In the genomic region with DNA sequence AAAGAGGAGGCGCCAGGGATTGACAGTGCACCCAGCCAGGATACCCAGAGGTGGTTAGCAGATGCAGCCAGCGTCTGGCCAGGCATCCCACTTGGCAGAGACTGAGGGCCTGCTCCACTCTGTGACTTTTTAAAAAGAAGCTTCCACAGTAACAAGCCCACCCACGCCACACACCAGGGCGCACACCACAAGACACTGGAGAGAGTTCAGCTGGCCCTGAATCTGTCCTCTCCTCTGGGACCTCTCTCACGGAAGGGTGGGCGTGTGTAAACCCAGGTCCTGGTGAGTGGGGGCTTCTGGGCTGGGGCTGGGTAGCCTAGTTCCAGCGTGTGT, we compare ENCODE assay signal across 8 mouse cellular contexts. TPM values are rescaled to one million over a fixed set of nuclear protein-coding genes. Genes with fewer than 3 reads are reported as not detected.
A peak's percentile ranks its signal among the peaks of the same experiment; 100 is the strongest.
DNase-seq lines count a peak whose midpoint lies in the region; ATAC-seq and TF ChIP-seq lines count a peak whose summit lies in the region.

No protein-coding gene starts in this region.

- DNase-seq in heart, postnatal 0 days (ENCODE audit: low spot score): no peak
- no peak for DNase-seq in heart, adult 9 months (ENCODE audit: low spot score in 2 of 2)
- DNase-seq in adrenal gland, postnatal 14 days: no peak
- DNase-seq in gastrocnemius, adult 8-10 months (ENCODE audit: low spot score in 2 of 2): no peak
- no peak for DNase-seq in cerebellum, adult 9-11 months

- H3K9me3 ChIP-seq in heart, postnatal 0 days (replicated peaks; ENCODE audit: control insufficient read depth, low read length): no peaks in the 10 kb centered on the region
- no peaks in the 10 kb centered on the region for H3K9me3 ChIP-seq in hindbrain, embryonic 15.5 days
- no peaks in the 10 kb centered on the region for H3K9me3 ChIP-seq in midbrain, embryonic 12.5 days

- ATAC-seq in heart, postnatal 0 days (ENCODE audit: insufficient read depth, low read depth): peak; percentile 9
- peak; percentile 19; the same call in 1 of the 2 replicates for ATAC-seq in hindbrain, embryonic 15.5 days (ENCODE audit: low FRiP score, low read depth)
- ATAC-seq in midbrain, embryonic 12.5 days (ENCODE audit: low FRiP score, low read depth): no peak; the same call in 1 of the 2 replicates

- WGBS in heart, postnatal 0 days: 56% methylated on average over 7 of the region's 7 CpGs
- 55% methylated on average over 7 of the region's 7 CpGs for WGBS in hindbrain, embryonic 15.5 days
- 41% methylated on average over 7 of the region's 7 CpGs for WGBS in midbrain, embryonic 12.5 days

- H3K27ac ChIP-seq in heart, postnatal 0 days (ENCODE audit: low read depth): peak overlapping the region; percentile 64
- H3K27ac ChIP-seq in brown adipose tissue, adult 24 weeks (replicated peaks; ENCODE audit: low read depth, low read length): peak overlapping the region; percentile 91
- H3K27ac ChIP-seq in hindbrain, embryonic 15.5 days (replicated peaks): no peak overlapping the region
- no peak overlapping the region for H3K27ac ChIP-seq in midbrain, embryonic 12.5 days (replicated peaks)

- peak overlapping the region; percentile 84 for H3K4me2 ChIP-seq in heart, postnatal 0 days (ENCODE audit: low read depth, low read length)
- H3K4me2 ChIP-seq in hindbrain, embryonic 15.5 days: peak overlapping the region; percentile 60
- peak overlapping the region; percentile 69 for H3K4me2 ChIP-seq in midbrain, embryonic 12.5 days (replicated peaks)

- H3K9ac ChIP-seq in heart, postnatal 0 days (replicated peaks; ENCODE audit: low read depth, low read length): peak overlapping the region; percentile 85
- H3K9ac ChIP-seq in hindbrain, embryonic 15.5 days: peak overlapping the region; percentile 37
- peak overlapping the region; percentile 71 for H3K9ac ChIP-seq in midbrain, embryonic 12.5 days (replicated peaks)

- peaks cover 21% of the 10 kb centered on the region for H3K4me1 ChIP-seq in heart, postnatal 0 days (ENCODE audit: control insufficient read depth, insufficient read depth)
- peaks cover 12% of the 10 kb centered on the region for H3K4me1 ChIP-seq in brown adipose tissue, adult 24 weeks (ENCODE audit: control insufficient read depth, insufficient read depth, insufficient read length, low read length)
- H3K4me1 ChIP-seq in hindbrain, embryonic 15.5 days (replicated peaks): peaks cover 19% of the 10 kb centered on the region
- H3K4me1 ChIP-seq in midbrain, embryonic 12.5 days: peaks cover 18% of the 10 kb centered on the region

- no peak for TF ChIP-seq CTCF in heart, postnatal 0 days (IDR thresholded peaks at IDR 0.05; ENCODE audit: low read depth)

- H3K4me3 ChIP-seq in heart, postnatal 0 days (ENCODE audit: low read depth, low read length): peak overlapping the region; percentile 63
- peak overlapping the region; percentile 61 for H3K4me3 ChIP-seq in brown adipose tissue, adult 24 weeks (ENCODE audit: insufficient read depth, low read depth, low read length)
- peak overlapping the region; percentile 36 for H3K4me3 ChIP-seq in hindbrain, embryonic 15.5 days
- peak overlapping the region; percentile 43 for H3K4me3 ChIP-seq in midbrain, embryonic 12.5 days

- peaks cover 25% of the 10 kb centered on the region for H3K36me3 ChIP-seq in heart, postnatal 0 days (replicated peaks; ENCODE audit: control insufficient read depth, insufficient read depth, low read length)
- H3K36me3 ChIP-seq in hindbrain, embryonic 15.5 days: no peaks in the 10 kb centered on the region
- H3K36me3 ChIP-seq in midbrain, embryonic 12.5 days: no peaks in the 10 kb centered on the region

- H3K27me3 ChIP-seq in heart, postnatal 0 days (ENCODE audit: control insufficient read depth, insufficient read depth, low read length): no peaks in the 10 kb centered on the region
- no peaks in the 10 kb centered on the region for H3K27me3 ChIP-seq in hindbrain, embryonic 15.5 days
- H3K27me3 ChIP-seq in midbrain, embryonic 12.5 days: peaks cover 22% of the 10 kb centered on the region

- TF ChIP-seq EP300 in heart, postnatal 0 days (IDR thresholded peaks at IDR 0.05; ENCODE audit: low read depth): no peak

RNA-seq across cellular contexts. Expression of a gene that starts 0.5 kb away (rescaled TPM):
- 76.7 and 93.9 TPM in 2 replicates for total RNA-seq in heart, postnatal 0 days (2014; rRNA removed; ENCODE audit: low replicate concordance)
- 37.7 and 38.3 TPM in 2 replicates for polyA plus RNA-seq in heart, postnatal 0 days (2015; fragmentation: Nextera tagmentation; extraction: Ambion mirVana)
- 30.9 and 34.5 TPM in 2 replicates for polyA plus RNA-seq in brown adipose tissue, adult 24 weeks (2012; ENCODE audit: insufficient read depth, insufficient read length, missing spikeins)
- polyA plus RNA-seq in hindbrain, embryonic 15.5 days (2015; fragmentation: Nextera tagmentation; extraction: Ambion mirVana): 15.3 and 15.6 TPM in 2 replicates
- polyA plus RNA-seq in midbrain, embryonic 12.5 days (2016; fragmentation: Nextera tagmentation; extraction: Ambion mirVana): 18.3 and 20.2 TPM in 2 replicates
- total RNA-seq in adrenal gland, postnatal 14 days (2021): 68.7 and 70.0 TPM in 2 replicates
- 10 to 100 TPM; 14.7 to 19.7 (median 19.3) TPM for total RNA-seq in gastrocnemius, adult 8-10 months (2022)

RNA-seq across cellular contexts. Expression of a gene that starts 6.3 kb away (rescaled TPM):
- 0.46 and 1.3 TPM in 2 replicates for total RNA-seq in heart, postnatal 0 days (2014; rRNA removed; ENCODE audit: low replicate concordance)
- polyA plus RNA-seq in heart, postnatal 0 days (2015; fragmentation: Nextera tagmentation; extraction: Ambion mirVana): 0.37 and 0.46 TPM in 2 replicates
- 0.88 and 1.1 TPM in 2 replicates for polyA plus RNA-seq in brown adipose tissue, adult 24 weeks (2012; ENCODE audit: insufficient read depth, insufficient read length, missing spikeins)
- polyA plus RNA-seq in hindbrain, embryonic 15.5 days (2015; fragmentation: Nextera tagmentation; extraction: Ambion mirVana): 0.41 and 0.66 TPM in 2 replicates
- polyA plus RNA-seq in midbrain, embryonic 12.5 days (2016; fragmentation: Nextera tagmentation; extraction: Ambion mirVana): 0.41 and 0.43 TPM in 2 replicates
- total RNA-seq in adrenal gland, postnatal 14 days (2021): 1.0 and 1.9 TPM in 2 replicates
- under 1 TPM; 0.17 to 0.19 (median 0.17) TPM for total RNA-seq in gastrocnemius, adult 8-10 months (2022)

RNA-seq across cellular contexts. Expression of a gene that starts 28.4 kb away (rescaled TPM):
- total RNA-seq in heart, postnatal 0 days (2014; rRNA removed; ENCODE audit: low replicate concordance): not detected in 2 replicates
- polyA plus RNA-seq in heart, postnatal 0 days (2015; fragmentation: Nextera tagmentation; extraction: Ambion mirVana): not detected in 2 replicates
- polyA plus RNA-seq in brown adipose tissue, adult 24 weeks (2012; ENCODE audit: insufficient read depth, insufficient read length, missing spikeins): not detected in 2 replicates
- not detected in 2 replicates for polyA plus RNA-seq in hindbrain, embryonic 15.5 days (2015; fragmentation: Nextera tagmentation; extraction: Ambion mirVana)
- polyA plus RNA-seq in midbrain, embryonic 12.5 days (2016; fragmentation: Nextera tagmentation; extraction: Ambion mirVana): not detected in 2 replicates
- total RNA-seq in adrenal gland, postnatal 14 days (2021): not detected in 2 replicates
- not detected for total RNA-seq in gastrocnemius, adult 8-10 months (2022)

RNA-seq across cellular contexts. Expression of a gene that starts 35.0 kb away (rescaled TPM):
- total RNA-seq in heart, postnatal 0 days (2014; rRNA removed; ENCODE audit: low replicate concordance): 37.1 and 52.8 TPM in 2 replicates
- 39.8 and 40.1 TPM in 2 replicates for polyA plus RNA-seq in heart, postnatal 0 days (2015; fragmentation: Nextera tagmentation; extraction: Ambion mirVana)
- polyA plus RNA-seq in brown adipose tissue, adult 24 weeks (2012; ENCODE audit: insufficient read depth, insufficient read length, missing spikeins): 52.3 and 69.7 TPM in 2 replicates
- 14.8 and 16.6 TPM in 2 replicates for polyA plus RNA-seq in hindbrain, embryonic 15.5 days (2015; fragmentation: Nextera tagmentation; extraction: Ambion mirVana)
- polyA plus RNA-seq in midbrain, embryonic 12.5 days (2016; fragmentation: Nextera tagmentation; extraction: Ambion mirVana): 17.7 and 22.8 TPM in 2 replicates
- total RNA-seq in adrenal gland, postnatal 14 days (2021): 210 and 220 TPM in 2 replicates
- 10 to 100 TPM; 13.1 to 22.3 (median 16.3) TPM for total RNA-seq in gastrocnemius, adult 8-10 months (2022)

Comparison
In these comparisons a context has a peak if more than half of its experiments do, and no peak if none do; other contexts are left out.
1. H3K27ac ChIP-seq: peak in heart, postnatal 0 days (single experiment) and brown adipose tissue, adult 24 weeks (single experiment); none in hindbrain, embryonic 15.5 days (single experiment) and midbrain, embryonic 12.5 days (single experiment).
2. Peak in every context shown above with its lines, with median percentiles within 50 percentile points of each other: H3K4me2 ChIP-seq, H3K4me3 ChIP-seq and H3K9ac ChIP-seq.